Mouse (Mus musculus) layer of hippocampus, adult 11-12 months (tissue): ENCODE data around the gene Usp44.

Experiments used
- DNase-seq: peaks from one replicate; pipeline ENCODE4 v3.0.0; 2022; ENCODE audit warnings: low spot score

The Usp44 gene

DNA sequence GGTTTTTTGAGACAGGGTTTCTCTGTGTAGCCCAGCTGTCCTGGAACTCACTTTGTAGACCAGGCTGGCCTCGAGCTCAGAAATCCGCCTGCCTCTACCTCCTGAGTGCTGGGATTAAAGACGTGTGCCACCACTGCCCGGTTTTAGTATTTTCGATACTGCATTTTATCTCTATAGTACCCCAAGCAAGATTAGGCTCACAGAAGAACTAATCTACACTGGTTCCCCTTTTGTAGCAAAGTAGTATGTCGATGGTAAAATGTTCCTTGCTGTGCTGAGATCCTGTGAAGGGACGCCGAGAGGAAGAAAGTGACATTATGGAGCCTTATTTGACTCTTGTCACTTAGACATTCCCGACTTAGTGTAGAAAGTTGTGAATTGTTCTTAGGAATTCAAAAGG lies 23.8 kb downstream of the Usp44 start:
- DNase-seq: no peak

DNA sequence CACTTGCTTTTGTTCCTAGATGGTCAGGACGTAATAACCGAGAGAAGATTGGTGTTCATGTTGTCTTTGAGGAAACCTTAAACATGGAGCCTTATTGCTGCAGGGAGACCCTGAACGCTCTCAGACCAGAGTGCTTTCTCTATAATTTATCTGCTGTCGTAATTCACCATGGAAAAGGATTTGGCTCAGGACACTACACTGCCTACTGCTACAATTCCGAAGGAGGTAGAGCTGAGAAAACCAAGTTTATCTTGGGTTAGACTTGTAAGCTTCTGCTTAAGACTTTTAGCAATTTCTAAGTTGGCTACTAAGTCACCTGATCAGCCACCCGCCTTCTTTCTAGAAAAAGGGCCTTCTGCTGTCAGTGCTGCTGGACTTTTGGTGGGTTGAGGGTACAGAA lies 24.7 kb downstream of the Usp44 start:
- DNase-seq: no peak

DNA sequence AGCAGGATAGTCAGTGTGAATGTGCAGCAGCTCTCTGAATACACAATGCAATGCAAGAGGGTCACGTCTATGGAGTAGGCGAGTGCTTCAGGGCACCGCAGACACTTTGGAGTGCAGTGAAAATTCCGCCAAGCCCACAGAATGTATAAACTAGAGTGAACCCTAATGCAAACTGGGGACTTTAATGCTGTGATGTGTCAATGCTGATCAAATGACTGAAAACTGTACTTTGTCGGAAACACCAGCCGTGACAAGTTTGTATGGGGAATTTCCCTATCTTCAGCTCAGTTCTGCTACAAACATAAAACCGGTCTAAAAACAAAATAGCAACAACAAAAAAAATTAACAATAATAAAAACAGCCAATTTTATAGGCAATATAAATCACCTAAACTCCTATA lies 37.0 kb downstream of the Usp44 start:
- no peak for DNase-seq

DNA sequence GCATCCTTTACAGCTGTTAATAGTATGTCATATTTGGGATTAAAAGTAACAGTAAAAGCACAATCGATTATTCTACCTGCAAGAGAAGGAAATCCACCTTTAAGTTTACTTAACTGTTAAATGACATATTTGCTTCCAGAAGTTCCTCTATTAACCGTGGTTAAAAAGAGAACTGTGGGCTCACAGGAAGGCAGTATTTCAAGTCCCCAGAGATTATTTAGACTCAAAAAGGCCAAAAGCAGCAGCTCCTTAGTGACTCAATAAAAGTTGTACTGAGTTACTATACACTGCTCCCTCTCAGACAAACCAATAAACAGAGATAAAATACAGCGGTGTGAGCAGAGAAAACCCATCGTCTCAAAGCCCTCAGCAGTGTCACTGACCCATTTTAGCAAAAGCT lies 37.5 kb downstream of the Usp44 start:
- DNase-seq: no peak

DNA sequence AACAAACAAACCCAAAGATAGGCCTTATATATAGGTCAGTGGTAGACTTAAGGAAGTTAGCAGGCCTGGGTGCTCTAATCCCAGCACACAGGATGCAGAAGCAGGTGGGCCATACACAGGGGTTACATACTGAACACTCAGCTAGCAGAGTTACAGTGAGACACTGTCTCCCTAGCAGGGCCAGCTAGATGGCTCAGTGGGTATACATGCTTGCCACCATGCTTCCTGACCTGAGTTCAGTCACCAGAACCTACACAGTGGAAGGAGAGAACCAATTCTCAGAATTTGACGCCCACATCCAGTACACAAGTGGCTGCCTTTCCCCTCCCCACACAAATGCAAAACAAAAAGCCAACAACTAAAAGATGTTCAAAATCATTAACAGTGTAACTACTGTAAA lies 45.4 kb downstream of the Usp44 start:
- DNase-seq: no peak

DNA sequence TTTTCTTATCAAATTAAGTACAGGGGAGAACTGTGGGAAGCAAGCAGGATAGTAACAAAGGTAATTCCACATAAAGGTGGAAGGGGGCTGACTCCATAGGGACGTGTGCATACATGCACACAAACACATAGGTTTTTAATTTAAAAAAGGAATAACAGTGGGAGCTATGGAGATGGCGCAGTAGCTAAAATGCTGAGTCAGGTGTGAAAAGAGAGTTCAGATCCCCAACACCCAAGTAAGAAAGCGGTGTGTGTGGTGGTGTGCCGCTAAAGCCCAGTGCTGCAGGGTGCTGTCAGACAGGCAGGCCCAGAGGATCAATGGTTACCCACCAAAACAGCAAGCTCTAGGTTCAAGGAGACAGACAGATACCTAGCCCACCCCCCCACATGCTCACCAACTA lies 47.4 kb downstream of the Usp44 start:
- no peak for DNase-seq

DNA sequence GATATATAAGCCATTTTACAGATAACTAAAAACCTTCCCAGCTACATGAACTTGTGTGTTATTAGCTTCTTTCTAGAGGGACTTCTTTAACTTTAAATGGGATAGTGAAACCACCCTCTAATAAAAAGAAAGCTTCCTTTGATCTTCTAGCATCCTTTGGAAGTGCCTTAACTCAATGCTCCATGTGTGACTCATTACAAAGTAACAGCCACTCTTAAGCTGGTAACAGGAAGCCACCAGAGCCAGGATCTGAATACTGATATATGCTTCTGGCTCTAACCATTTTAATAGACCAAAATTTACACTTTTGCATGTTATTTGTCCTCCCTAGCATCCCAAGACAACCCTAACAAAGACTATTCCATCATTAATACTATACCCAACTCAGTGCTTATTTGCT lies 50.6 kb downstream of the Usp44 start:
- DNase-seq: no peak

DNA sequence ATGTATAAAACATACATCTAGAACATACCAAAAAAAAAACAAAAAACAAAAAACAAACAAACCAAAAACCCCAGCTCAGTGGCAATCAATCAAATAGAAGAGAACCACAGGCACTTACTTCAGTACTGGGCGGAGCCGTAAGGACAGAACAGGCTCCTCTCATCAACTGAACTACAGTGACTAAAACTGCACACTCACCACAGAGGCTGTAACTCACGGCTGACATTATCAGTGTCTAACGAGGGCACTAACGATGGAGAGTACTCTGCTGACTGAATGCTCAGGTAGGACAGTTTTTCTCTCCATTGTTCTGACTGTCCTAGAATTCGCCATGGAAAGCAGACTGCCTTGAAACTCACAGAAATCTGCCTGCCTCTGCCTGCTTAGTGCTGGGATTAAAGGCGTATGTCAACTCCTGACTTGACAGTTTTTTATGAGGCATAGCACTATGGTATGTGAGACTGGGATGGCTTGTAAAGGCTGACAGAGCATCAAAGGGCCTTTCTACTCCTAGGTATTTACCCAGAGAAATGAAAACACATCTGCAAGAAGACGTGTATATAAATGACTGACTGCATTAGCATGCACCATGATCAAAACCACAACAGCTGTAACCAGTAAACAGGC lies 51.5 kb downstream of the Usp44 start:
- no peak for DNase-seq

DNA sequence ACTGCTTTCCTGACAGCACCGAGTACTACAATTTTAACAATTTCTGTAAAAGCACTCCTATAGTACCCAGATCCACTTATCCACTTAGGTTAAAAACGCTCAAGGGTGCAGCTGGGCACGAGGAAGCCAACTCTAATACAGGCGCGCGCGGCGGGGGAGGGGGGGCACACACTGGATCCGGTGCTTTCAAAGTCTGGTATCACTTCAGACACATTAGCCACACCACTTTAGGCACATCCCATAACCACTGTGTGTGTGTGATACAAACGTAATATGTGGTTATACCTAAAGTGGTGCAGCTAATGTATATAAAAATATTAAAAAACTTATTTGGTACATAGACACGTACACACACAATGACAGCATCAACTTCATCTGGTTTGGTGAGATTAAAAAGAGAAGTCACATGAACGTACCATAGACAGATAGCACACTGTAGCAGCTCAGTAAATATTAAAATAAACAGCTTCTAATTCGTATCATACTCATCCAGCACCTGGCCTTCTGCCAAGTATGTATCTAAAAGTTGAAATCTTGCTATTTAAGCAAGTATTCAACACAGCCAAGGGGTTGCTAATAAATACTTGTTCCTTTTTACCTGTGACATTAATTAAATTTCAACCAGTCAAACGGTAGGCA lies 54.6 kb downstream of the Usp44 start:
- no peak for DNase-seq

DNA sequence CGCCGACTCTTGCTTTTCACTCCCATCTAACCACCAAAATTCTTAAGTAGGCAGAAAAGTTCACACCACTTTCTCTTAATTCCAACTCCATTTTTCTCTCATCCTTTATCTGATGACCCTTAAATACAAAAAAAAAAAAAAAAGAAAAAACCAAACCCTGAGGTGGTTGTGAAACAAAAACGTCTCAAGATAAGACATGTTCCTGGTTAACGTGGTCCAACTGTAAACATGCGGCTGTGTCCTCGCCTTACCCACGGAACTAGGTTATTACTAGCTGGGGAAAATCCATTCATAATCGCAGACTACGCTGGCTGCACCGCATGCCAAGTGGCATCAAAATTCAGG lies 57.2 kb downstream of the Usp44 start:
- no peak for DNase-seq

DNA sequence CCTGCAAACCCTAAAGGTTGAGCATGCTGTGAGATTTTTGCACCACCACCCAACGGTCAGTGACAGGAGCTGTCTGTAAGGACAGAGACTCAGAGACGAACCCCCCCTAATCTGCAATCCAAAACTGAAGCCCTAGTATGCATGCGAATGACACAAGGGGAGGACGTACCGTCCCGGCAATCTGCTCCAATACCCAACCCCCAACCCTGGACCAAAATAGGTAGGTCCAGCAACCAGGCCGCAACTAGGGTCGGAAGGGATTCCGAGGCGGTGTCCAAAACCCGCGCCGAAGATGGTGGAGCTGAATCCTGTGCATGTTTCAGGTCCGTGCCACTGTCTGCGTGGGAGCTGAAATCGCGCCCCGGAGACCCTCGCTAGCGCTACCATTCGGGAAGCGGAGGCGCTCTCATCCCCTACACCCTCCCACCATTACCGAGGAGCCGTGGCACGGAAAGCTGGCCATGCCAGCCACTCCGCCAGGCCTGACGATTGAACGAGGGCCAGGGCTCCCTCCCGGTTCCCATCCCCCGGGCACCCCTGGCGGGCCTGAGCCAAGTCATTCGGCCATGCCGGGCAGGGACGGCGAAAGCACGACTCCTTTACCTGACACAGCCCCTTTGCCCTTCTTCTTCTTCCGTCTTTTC lies 57.7 kb downstream of the Usp44 start:
- DNase-seq: peak; percentile 43

DNA sequence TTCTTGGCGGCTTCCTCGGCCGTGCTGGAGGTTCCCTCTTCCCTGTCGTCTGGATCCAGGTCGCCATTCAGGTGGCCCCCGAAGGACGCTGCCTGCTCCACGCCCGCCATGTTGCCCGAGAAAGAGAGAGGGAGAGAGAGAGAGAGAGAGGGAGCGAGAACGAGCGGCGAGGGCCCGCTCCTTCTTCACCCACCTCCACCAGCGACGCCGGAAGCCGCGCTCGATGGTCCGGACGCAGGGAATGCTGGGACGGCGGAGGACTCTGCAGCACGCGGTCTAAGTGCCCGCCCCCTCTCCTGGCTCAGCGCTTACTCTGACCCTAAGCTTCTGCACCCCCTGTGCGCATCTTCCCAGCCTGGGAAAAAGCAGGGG lies 58.2 kb downstream of the Usp44 start:
- peak; percentile 87 for DNase-seq

DNA sequence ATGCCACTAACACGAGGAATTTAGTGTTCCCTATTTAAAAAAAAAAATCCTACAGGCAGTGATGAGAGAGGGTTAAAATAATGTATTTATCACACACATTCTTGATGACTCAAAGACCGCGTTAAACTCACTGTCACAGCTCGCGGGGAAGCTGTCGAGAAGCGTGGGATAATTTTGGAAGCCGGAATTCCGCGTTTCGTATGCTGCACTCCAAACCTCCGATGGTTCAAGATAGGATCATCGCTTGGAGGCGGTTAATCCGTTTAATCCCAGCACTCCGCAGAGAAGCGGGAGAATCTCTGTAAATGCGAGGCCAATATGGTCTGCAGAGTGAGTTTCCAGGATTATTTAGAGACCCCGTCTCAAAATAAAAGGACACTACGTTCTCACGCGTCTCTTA lies 58.6 kb downstream of the Usp44 start:
- peak; percentile 31 for DNase-seq

DNA sequence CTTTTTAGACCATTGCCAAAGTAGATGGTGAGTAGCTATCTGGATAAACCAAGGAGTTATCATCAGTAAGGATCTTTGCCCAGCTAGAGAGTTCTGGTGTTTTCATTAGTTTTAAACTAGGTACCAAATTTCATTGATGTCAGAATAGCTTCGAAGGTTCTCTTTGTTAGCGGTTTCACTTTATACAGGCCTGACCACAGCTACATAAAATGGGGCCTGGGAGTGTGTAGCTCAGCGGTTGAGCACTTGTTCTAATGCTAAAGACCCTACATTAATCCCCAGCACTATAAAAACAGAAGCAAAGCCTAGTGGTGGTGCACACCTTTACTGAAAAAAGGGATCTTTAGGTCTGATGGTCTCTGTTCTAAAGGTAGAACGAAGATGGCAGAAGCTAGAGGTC lies 59.2 kb downstream of the Usp44 start:
- no peak for DNase-seq

DNA sequence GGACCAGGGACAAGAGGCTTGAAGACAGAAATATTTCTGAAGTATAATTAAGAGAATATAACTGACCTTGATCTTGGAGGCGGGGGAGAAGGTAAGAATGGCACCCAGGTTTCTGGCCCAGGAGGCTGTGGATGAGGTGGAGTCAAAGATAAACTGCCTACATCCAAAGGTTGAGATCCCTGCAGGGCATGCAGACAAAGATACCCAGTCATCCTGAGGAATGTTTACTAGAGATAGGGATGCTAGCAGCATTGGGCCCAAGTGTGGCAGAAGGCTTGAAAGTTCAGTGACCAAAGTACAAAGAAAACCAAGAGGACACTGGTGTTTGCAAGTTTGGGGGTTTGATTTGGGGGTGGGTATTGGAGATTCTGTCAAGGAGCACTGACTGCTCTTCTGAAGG lies 59.7 kb downstream of the Usp44 start:
- no peak for DNase-seq

DNA sequence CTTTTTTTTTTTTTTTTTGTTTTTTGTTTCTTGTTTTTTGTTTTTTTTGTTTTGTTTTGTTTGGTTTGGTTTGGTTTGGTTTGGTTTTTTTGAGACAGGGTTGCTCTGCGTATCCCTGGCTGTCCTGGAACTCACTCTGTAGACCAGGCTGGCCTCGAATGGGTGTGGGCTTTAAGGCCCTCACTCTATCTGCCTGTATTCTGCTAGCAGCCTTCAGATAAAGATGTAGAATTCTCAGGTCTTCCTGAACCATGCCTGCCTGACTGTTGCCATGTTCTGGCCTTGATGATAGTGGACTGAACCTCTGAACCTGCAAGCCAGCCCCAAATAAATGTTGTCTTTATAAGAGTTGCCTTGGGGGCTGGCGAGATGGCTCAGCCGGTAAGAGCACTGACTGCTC lies 61.2 kb downstream of the Usp44 start:
- no peak for DNase-seq

DNA sequence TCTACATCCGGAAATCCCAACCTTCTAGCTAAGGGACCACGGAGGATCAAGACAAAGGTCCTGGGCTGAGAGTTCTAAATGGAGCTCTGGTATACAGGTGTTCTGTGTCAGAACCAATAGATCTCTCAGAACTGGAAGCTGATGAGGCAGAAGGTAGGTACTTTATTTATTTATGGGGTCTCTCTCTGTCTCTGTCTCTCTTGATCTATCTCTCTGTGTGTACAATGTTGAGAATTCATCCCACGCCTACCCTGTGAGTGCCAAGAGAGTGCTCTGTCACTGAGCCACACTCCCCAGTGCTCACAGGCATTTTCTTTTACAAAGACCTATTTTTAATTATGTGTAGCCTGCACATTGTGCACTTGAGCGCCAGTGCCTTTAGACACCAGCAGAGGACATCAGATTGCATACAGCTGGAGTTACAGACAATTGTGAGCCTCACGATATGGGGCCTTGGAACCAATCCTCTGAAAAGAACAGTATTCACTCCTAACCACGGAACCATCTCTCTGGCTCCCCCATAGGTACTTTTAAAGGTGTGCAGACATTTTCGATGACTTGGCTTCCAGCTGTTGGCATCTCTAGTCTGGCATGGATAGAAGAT lies 65.8 kb downstream of the Usp44 start, which contains the start of gene Metap2:
TSS of gene Metap2 (minus strand) at position 51 of the 604 bp plus-strand sequence.
- DNase-seq: no peak

DNA sequence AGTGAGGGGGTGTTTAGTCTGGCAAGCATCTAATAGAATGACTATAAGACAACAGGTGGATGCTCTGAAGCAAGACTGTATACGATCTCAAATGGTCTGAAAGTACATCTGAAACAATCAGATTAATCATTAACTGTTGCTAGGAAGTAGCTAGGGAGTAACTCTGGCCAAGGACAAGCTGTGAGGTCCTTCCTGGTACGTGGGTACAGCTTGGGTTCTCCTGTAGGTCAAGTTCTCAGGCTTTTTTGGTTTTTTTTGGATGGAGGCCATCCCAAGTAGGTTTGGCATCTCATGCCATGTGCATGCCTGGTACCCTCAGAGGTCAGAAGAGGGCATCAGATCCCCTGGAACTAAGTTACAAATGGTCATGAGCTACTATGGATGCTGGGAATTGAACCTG lies 67.9 kb downstream of the Usp44 start:
- DNase-seq: no peak

DNA sequence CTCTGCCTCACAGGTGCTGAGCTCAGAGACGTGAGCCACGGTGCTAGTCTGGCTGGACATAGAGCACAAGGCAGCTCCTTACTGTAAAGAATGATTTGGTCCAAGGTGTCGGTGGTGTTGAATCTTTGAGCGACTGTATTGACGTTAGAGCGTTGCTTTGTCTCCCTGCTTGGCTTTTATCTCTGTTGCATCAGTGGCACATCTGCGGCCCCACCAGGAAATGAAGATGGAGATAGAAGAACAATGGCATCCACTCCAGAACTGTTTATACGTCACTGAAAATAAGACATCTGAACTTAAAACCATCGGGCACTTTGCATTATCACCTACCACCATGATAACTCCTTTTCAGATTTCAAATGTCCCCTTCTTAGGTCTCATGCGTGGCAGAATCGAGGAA lies 68.6 kb downstream of the Usp44 start:
- DNase-seq: no peak

DNA sequence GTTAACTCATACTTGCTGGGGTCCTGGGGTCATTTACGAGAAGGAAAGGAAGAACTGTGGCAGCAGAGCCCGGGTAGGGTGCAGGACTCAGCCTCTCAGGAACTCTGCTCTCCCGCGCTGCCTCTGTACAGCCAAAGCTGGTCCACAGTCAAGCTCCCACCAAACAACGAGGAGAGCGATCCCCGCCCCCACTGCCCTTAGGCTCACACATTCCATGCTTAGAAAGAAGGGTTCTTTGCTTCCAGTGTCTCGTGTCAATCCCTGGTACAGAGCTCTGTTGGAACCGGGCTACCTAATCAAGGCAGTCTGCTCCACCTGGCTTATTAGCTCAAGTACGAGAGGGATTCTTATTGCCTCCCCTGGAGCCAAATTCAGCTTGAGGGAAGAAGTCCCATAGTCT lies 76.0 kb downstream of the Usp44 start:
- DNase-seq: no peak
